Mouse (Mus musculus) layer of hippocampus, postnatal 14 days (tissue): ENCODE results near the gene Met. TPM values are rescaled to one million over a fixed set of nuclear protein-coding genes. Genes with fewer than 3 reads are reported as not detected.
A peak's percentile ranks its signal among the peaks of the same experiment; 100 is the strongest.

Experiments
- DNase-seq, 2 experiments: peaks; one replicate each; pipeline ENCODE4 v3.0.0; 2021 to 2022; ENCODE audit warnings: low spot score in 2 of 2, mixed read lengths in 1 of 2
- long read RNA-seq, 2 experiments: library from polyadenylated mRNA; stranded (forward); transcript quantifications; one replicate each; pipeline ENCODE4 v2.0.0; 2021
- total RNA-seq, 2 experiments: library from RNA; stranded (reverse); gene quantifications; 2 replicates each; pipeline ENCODE4 v1.2.3; 2021

Met gene
- total RNA-seq: 1 to 10 TPM; 6.5 to 6.7 TPM
- long read RNA-seq, experiment 1, full-length matches to known transcripts: 1 of 1 reads
- long read RNA-seq, experiment 1, partial matches to known transcripts: 0 of 1 reads
- long read RNA-seq, experiment 1, other reads (novel, unspliced or antisense): 0 of 1 reads
- long read RNA-seq, experiment 2, full-length matches to known transcripts: 1 of 1 reads
- long read RNA-seq, experiment 2, partial matches to known transcripts: 0 of 1 reads
- long read RNA-seq, experiment 2, other reads (novel, unspliced or antisense): 0 of 1 reads

DNA sequence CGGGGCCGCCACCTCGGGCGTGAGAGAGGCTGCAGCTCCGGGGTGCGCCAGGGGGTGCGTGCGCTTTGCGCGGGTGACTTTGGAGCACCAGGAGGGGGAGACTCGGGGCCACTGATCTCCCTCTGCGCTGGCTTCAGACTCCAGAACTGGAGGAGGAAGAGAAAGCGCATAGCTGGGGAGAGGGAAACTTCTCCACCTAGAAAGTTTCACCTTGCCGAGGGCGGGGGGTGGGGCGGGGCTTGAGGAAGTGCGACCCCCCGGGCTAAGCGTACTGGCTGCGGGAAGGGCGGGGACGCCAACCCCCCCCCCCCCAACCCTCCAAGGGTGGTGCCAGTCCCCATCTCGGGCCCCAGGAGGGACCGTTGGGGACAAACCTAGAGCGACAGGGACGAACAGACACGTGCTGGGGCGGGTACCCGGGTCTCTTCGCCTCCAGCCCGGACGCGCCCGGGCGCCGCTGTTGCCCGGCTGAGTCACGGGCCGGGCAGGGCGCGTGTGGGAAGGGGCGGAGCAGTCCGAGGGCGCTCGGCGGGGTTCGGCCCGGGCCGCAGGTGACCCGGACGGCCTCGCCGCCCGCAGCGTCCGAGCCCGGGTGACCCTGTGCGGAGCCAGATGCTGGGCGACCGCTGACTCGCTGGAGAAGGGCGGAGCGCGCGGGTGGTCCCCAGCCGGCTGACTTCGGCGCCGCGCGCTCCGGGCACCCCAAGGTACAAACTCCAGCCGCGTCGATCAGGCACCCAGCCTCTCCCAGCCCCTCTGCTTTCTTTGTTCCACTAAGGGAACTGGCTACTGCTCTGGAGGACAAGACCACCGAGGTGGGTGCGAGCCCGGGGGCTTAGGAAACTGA lies at the start of gene Met:
Gene Met (plus strand): TSS at position 367 of the 847 bp plus-strand sequence.
- DNase-seq: no peak

- peak in 1 of 2 experiments; percentile 65 for DNase-seq
Observed at GRCm38 (mm10) chr6:17418226-17418625, 45.4 kb upstream of the Met start.

GRCm38 (mm10) chr6:17422432-17422831 lies 41.2 kb upstream of the Met start:
- no peak for DNase-seq

GRCm38 (mm10) chr6:17429041-17429440 lies 34.6 kb upstream of the Met start:
- no peak for DNase-seq

DNA sequence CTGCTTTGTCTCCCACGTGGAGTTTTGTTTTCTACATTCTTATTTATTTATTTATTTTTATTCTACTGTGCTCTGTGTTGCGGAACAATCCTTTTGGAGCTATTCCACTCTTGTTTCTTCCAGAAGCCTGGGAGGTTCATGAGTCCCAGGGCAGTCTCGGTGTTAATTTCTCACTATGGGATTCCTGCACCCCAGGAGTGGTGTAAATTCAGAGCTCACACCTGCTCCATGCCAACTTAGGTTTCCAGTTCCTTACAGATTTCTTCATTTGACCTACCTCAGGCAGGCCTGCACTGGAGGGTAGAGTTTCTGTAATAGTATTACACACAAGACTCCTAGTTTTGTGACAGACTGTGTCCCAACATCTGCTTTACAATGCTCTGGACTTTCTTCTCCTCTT lies 34.0 kb upstream of the Met start:
- DNase-seq: no peak

DNA sequence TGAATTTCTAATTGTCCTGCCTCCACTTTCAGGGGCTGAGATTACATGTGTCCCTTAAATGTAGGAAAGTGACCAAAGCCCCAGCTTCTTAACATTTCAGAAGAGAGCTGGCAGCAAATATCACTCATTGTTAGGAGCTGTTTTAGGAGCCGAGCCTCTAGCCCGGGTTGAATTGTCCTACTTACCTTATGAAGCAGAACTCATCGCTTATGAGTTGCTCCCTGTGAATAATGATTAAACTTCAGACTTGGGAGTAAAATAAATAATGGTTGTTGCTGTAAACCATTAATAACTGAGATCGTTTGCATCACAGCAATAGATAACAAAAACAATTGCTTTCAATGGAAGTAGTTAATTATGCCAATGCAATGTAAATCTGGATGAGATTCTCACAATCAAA lies 20.3 kb upstream of the Met start:
- no peak for DNase-seq

DNA sequence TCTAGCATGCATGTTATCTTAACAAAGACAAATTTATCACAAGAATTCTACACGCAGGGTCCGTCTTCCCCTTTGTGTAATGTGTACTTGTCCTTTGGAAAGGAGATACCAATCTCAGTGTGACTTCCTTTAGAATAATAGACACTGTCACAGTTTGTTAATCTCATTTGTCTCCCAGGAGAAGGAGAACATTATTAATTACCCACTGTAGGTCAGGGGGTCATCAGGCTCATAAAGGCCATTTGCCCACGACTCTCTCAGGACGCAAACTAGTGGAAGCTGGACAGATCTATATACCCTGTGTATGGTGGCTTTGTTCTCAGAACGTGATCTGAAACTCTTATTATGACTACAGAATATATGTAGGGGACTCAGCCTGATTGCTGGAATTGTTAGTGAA lies 12.3 kb upstream of the Met start:
- DNase-seq: no peak

- no peak for DNase-seq
Observed at GRCm38 (mm10) chr6:17455116-17455515, 8.5 kb upstream of the Met start.

GRCm38 (mm10) chr6:17459561-17459960 lies 4.0 kb upstream of the Met start:
- no peak for DNase-seq

- DNase-seq: no peak
Observed at GRCm38 (mm10) chr6:17461435-17461834, 2.2 kb upstream of the Met start.

DNA sequence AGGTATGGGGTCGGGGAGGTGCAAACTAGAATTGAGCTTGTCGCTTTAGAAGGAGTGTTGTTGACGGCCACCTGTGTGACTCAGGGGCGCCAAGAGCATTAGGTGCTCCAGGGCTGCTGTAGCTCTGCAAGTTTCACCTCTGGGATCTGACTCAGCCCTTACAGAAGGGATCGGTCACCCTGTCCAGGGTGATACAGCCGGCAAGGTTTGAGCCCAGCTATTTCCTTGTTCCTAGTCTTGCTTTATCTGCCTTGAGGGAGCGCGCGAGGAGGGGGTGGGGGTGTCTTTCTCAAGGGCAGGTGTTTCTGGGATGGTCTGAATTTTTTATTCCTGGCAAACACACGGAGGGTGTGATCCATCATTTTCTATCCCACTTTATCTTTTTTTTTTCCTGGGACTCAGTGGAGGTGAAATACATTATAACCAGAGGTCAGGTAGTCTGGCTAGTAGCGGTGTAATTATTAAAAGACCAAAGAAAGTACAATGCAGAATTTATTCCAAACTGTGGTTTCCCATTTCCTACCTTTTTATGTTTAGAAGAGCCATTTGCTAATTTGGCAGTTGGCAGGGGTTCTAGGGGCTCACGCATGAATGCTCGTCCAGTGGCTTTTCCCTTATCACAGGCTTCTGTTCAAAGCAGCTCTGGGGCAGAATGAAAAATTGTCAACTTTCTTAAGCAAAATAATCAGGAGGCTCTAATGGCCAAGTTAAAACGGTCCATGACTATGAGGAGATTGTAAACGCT lies 853 bp downstream of the Met start:
- no peak for DNase-seq

DNA sequence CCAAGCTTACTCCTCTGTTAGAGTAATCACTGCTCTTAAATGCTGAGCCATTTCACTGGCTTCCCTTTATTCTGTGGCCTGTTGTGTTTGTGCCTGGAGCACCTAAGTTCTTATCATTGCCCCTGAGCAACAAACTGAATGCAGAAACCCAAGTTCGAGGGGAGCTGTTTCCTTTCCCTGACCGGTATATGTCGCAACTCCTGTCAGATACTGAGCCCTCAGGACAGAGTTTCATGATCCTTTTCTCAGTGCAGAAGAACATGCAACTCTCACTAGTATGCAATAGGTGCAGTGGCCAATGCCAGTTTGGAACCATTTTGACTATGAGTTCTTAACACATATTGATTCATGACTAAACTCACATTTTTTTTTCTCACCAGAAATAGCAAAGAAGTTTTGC lies 2.9 kb downstream of the Met start:
- DNase-seq: no peak

DNA sequence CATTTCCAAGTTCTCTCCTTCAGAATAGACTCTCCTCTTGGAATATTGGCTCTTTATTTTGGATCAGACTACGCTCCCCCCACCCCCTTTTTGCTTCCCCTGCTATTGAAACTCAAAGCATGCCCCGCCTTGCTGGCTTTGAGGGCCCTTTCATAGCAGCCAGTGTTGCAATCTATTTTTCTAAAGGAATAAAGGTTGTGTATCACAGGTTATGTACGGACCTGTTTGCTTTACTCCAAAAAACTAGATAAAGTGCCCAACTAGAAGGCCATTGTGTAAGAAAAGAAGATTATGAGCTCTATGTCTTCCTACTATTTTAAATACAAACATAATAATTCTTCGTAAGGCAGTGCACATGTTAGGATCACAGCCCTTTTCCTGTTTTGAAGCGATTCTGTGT lies 5.4 kb downstream of the Met start:
- no peak for DNase-seq

DNA sequence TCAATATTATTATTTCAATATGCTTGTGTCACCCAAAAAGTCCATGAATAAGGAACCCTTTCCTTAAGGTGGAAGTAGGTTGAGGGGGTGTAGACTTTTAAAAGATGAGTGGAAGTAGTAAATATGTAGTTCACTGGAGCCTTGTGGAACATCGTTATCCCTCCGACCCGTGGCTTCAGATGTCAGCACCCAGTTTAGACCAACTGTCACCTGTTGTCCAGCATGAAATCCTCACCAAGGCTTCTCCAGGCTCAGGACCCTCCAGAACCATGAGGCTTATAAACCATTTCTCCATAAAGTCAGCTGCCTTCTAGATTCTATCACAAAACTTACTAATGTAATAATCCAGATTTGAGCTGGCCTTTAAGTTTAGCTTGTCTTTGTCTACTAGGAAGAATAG lies 9.5 kb downstream of the Met start:
- no peak for DNase-seq

DNA sequence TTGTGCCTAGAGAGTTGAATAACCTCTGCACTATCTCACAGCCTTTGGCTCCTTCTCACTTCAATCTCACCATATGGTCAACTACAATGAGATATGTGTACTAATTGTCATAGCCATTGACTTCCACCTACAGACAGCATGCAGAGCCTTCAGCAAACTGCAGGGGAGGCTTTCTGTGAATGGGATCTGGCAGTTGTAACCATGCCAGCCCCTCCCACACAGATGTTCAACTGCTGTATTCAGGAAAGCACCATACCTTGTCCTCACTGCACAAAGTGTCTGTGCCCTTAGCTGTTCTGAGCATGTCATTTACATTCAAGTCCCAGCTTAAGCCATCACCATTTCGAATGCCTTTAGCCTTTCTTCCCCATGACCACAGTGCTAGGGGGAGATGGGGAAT lies 14.2 kb downstream of the Met start:
- DNase-seq: no peak

GRCm38 (mm10) chr6:17478252-17478651 lies 14.7 kb downstream of the Met start:
- DNase-seq: no peak

GRCm38 (mm10) chr6:17478838-17479570 lies 15.4 kb downstream of the Met start:
- no peak for DNase-seq

DNA sequence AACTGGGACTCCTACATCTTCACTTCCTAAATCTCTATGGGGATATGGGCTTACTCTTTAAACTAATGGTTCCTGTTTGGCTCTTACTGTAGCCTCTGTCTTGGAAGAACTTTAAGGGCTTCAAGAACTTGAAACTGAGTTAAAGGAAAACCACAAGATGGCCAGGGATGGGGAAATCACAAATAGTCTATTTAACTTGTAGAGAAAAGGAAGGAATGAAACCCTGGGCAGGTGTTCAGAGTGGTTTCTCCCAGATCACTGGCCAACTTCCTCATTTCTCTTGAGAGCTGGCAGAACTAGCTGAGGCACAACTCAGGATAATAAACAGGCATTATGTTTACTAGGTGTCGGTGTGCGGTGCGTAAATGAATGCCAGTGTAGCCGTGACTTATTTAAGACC lies 17.5 kb downstream of the Met start:
- DNase-seq: no peak

DNA sequence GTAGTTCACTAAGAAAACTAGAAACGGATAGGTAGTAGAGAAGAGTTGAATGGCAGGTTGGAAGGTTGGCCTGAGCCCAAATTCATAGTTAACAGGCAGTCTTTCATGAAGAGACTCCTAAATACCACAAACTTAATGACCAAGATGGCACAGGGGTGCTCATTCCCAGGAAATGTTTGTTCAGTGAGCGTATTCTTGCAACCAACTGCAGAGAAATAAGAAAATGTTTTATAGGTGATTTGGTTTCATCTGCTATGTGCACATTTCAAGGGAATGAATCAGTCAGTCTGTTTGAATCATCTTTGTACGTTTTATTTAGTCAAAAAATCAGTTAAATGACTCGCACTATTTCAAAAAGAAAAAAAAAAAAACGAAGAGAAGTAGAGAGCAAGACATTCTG lies 21.6 kb downstream of the Met start:
- no peak for DNase-seq

- no peak for DNase-seq
Observed at GRCm38 (mm10) chr6:17485782-17486181, 22.2 kb downstream of the Met start.

DNA sequence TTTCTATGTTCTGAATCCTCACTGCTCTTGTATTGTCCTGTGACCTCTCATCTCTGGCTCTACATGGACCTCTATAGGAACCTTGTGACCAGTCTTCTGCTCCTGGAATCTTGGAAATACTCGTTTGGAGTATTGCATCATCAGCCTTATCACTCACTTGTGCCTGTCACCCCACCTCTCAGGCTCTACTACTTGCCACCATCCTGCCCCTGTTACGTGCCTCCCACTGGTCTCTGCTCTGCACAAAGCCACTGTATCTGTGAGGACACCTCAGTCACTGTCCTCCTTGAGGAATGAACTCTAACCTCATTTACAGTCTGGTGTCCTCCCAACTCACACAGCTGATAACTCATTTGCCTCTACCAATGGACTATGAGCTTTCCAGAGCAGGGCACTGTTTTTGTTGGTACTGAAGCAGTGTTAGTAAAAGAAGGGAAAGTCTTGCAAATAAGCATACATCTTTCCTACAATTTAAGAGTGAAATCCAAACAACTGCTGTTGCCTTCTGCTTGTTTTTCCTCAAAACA lies 24.8 kb downstream of the Met start:
- DNase-seq: no peak
